Mouse (Mus musculus) CD4-positive helper T cell, adult 2 months (primary cell): ENCODE results near the gene Gm10447.
A peak's percentile ranks its signal among the peaks of the same experiment; 100 is the strongest.

Experiments used
- DNase-seq: peaks from one replicate; pipeline ENCODE4 v3.0.0-alpha.2; 2012; ENCODE audit warnings: low read depth, missing footprints, low spot score

Gene Gm10447

GRCm38 (mm10) chr11:53456474-53457371 is at the start of gene Gm10447, which contains the start of gene Shroom1:
Gene Gm10447 (minus strand): TSS chr11:53457110.
Gene Shroom1 (plus strand): TSS chr11:53457205.
- DNase-seq = no peak

GRCm38 (mm10) chr11:53505026-53505663 is 48.2 kb upstream of the Gm10447 start:
- DNase-seq = no peak

- DNase-seq = no peak
These were observed 47.5 kb upstream of the Gm10447 start for GRCm38 (mm10) chr11:53504376-53504775.

- DNase-seq = no peak
These were observed 46.8 kb upstream of the Gm10447 start for GRCm38 (mm10) chr11:53503738-53504137.

GRCm38 (mm10) chr11:53502039-53502765 is 45.3 kb upstream of the Gm10447 start:
- no peak for DNase-seq

- DNase-seq = no peak
These were observed 43.7 kb upstream of the Gm10447 start for GRCm38 (mm10) chr11:53500569-53500968.

GRCm38 (mm10) chr11:53496946-53497345 is 40.0 kb upstream of the Gm10447 start:
- no peak for DNase-seq

- DNase-seq = no peak
These were observed 38.5 kb upstream of the Gm10447 start for GRCm38 (mm10) chr11:53495417-53495816.

- DNase-seq = no peak
These were observed 36.5 kb upstream of the Gm10447 start for GRCm38 (mm10) chr11:53493243-53493955.

GRCm38 (mm10) chr11:53491954-53492401 is 35.1 kb upstream of the Gm10447 start:
- no peak for DNase-seq

- no peak for DNase-seq
These were observed 32.5 kb upstream of the Gm10447 start for GRCm38 (mm10) chr11:53489421-53489820.

GRCm38 (mm10) chr11:53489007-53489406 is 32.1 kb upstream of the Gm10447 start:
- no peak for DNase-seq

- DNase-seq = peak; percentile 16
These were observed 30.1 kb upstream of the Gm10447 start for GRCm38 (mm10) chr11:53486822-53487594.

GRCm38 (mm10) chr11:53486351-53486750 is 29.4 kb upstream of the Gm10447 start:
- DNase-seq = no peak

GRCm38 (mm10) chr11:53485719-53486118 is 28.8 kb upstream of the Gm10447 start:
- no peak for DNase-seq

- no peak for DNase-seq
These were observed 26.4 kb upstream of the Gm10447 start for GRCm38 (mm10) chr11:53483159-53483891.

- no peak for DNase-seq
These were observed 24.3 kb upstream of the Gm10447 start for GRCm38 (mm10) chr11:53481088-53481730.

- DNase-seq = peak; percentile 17
These were observed 22.9 kb upstream of the Gm10447 start, which contains the start of the genes Gm9945 and Sowaha for GRCm38 (mm10) chr11:53479783-53480301. Gene Gm9945 (plus strand): TSS chr11:53480166. Gene Sowaha (minus strand): TSS chr11:53480274.
